Mouse (Mus musculus) cerebellum, adult (tissue): ENCODE results near the gene Azgp1.
"Not testable (repeated sequence)": the region's sequence is repeated elsewhere in the genome, so short reads cannot be mapped to it uniquely, and the experiment has no call there.

Experiments
- ATAC-seq: cut with Nextera tagmentation; 2 replicates; pipeline ENCODE4 v1.9.2; 2017; ENCODE audit warnings: mild to moderate bottlenecking, moderate library complexity, mixed read lengths; ENCODE audit not compliant: insufficient number of reproducible peaks, low FRiP score, low TSS enrichment

The Azgp1 gene

GRCm38 (mm10) chr5:137981300-137981699, at the start of gene Azgp1:
Gene Azgp1, plus strand, starts transcription at chr5:137981520.
- no peak for ATAC-seq

DNA sequence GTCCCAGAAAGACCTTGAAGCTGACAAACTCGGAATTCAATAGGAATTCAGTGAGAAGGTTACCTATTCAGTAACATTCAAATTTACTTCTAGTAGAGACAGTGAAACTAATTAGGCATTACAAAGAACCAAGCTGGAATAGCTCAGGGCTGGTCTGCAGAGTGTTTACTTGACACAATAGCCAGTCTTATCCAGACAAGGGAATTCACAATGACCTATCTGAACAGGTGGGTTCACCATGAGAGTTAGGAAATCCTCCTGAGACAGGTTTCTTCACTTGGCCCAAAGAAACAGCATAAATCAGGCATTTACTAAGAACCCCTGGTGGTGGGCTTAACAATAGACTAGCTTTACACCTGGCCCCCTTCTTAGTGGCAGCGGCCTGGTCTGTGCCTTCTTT, 47.4 kb upstream of the Azgp1 start:
- not testable (repeated sequence) for ATAC-seq

- no peak for ATAC-seq
Measured at GRCm38 (mm10) chr5:137936486-137936885, 44.8 kb upstream of the Azgp1 start.

DNA sequence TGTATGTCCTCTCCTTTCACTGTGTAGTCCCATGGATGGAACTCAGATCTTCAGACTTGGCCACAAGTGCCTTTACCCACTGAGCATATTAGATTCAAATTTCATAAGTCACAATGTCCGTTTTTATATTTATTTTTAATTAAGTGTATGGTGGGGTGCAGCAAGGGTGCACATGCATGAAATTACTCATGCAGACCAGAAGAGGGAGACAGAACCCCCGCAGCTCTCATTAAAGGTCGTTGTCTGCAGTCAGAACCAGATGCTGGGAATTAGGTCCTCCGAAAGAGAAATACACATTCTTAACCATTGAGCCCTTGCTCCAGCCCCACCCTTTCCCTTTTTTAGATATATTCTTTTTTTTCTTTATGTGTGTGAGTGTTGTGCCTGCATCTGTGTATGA, 44.1 kb upstream of the Azgp1 start:
- ATAC-seq, result no peak

DNA sequence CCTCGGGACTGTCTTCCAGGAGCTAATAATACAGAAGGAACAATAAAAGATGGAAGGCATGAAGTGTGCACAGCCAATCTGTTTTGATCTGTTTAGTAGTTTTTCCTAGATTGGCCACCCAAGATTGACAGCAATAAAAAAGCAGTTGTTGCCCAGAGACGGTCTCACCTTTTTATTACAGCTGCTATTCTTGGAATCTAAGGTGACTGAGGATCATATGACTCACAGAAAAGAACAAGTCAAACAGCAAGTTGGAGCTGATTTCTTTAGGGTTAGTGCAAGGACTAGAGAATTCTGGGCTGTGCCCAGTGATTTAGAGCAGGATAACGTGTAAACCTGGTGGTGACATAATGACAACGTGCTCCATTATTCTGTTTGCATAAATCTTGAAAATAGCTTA, 40.4 kb upstream of the Azgp1 start:
- ATAC-seq, result no peak

GRCm38 (mm10) chr5:137943133-137943532, 38.2 kb upstream of the Azgp1 start:
- ATAC-seq, result no peak

DNA sequence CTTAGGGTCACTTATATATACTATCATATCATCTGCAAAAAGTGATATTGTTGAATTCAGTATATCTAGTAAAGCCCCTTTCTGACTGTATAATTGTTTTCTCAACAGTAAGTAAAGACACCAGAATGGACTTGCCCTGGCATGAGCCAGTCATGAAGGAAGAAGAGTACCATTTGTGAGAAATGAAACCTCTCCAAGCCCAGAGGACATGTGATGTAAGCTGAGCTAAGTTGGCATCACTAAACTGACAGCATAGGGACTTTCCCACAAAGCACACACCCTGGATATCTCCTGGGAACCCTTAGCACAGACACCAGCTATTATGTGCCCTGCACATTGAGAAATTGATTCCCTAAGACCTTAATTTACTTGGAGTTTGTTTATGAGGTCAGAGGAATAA, 34.0 kb upstream of the Azgp1 start:
- ATAC-seq, result no peak

DNA sequence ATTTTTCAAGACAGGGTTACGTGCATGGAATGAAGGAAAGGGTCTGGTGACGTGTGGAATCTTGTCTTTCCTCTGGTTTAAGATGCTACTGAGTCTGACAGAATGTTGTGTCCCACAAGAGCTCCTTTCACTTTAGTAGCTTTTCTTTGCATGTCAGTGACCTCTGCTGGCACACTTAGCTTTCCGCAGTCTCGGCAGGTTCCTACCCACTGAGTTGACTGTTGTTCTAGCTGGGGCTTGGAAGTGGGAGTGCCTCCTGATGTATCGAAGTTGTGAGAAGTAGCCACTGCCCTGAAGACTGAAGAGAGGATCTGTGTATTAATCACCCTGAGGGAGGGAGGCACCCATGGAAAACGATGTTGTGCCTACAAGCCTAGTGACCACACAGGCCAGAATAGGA, 30.1 kb upstream of the Azgp1 start:
- no peak for ATAC-seq

DNA sequence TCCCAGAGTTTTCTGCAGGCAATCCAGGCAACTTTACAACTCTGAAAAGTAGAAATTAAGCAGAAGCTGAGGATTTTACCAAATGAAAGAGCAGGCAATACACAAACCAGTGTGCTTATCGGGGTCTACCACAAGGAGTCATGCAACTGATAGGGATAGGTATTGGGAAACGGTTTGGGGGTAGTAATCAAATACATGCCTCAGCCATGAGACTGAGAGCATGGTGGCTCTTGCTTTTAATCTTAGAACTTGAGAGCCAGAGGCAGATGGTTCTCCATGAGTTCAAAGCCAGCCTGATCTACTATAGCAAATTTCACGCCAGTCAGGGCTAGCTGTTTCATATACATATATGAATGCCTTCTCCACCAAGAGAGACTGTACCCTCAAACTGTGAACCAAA, 24.9 kb upstream of the Azgp1 start:
- ATAC-seq, result no peak

GRCm38 (mm10) chr5:137962945-137963344, 18.4 kb upstream of the Azgp1 start, which contains the start of gene Gjc3:
Gene Gjc3, minus strand, starts transcription at chr5:137963098.
- ATAC-seq, result no peak

- no peak for ATAC-seq
Measured at GRCm38 (mm10) chr5:137966492-137966891, 14.8 kb upstream of the Azgp1 start.

- ATAC-seq, result no peak
Measured at GRCm38 (mm10) chr5:137973161-137973560, 8.2 kb upstream of the Azgp1 start.

DNA sequence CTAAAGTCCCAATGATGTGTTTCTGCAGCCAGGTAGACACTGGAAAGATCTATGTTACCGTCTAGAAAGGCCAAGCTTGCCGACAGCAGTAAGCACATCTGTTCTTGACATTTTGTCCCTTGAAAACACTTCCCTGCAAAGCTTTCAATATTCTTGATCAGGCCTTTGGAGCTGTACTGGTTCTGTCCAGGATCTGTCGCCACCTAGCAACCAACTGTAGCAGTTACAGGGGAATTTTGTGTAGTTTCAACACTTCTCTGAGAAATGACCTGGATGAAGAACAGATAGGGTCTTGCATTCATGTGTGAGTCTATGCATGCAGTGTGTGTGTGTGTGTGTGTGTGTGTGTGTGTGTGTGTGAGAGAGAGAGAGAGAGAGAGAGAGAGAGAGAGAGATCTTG, 7.6 kb upstream of the Azgp1 start:
- ATAC-seq, result no peak

- no peak for ATAC-seq
Measured at GRCm38 (mm10) chr5:137974724-137975123, 6.6 kb upstream of the Azgp1 start.

- no peak for ATAC-seq
Measured at GRCm38 (mm10) chr5:137975434-137975833, 5.9 kb upstream of the Azgp1 start.

- ATAC-seq, result no peak
Measured at GRCm38 (mm10) chr5:137977291-137977690, 4.0 kb upstream of the Azgp1 start.

GRCm38 (mm10) chr5:137979081-137979480, 2.2 kb upstream of the Azgp1 start:
- no peak for ATAC-seq

DNA sequence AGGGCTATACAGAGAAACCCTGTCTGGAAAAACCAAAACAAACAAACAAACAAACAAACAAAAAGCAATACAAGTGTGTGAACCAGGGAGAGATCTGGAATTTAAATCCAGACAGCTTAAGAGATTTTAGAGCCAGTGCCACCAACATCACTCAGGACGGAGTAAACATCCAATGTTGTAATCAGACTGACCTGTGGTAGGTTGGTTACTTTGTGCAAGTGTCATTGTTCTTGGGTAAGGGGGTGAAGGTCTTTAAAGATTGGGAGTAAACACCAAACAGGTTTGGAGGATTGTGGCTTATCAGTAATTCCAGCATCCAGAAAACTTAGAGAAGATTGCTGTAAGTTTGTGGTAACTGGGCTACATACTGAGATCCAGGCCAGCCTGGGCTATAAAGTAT, 5.0 kb downstream of the Azgp1 start:
- ATAC-seq, result no peak

- ATAC-seq, result no peak
Measured at GRCm38 (mm10) chr5:138009437-138009836, 28.1 kb downstream of the Azgp1 start.

DNA sequence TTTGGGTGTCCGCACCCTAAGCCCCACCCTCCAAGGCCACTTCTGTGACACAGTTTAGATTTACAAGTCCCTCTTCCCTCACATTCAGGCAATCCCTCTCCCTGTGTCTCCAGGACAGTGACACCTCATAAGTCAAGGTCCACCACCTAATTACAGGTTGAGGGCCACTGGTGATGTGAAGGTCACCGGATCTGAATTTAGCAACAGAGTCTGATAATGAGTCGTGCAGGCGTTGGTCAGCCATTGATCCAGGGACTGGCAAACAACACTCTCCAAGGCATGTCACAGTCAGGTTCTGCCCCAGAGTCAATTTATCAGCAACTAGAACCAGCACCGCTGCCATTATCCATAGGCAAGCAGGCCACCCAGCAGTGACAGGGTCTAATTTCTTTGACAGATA, 31.1 kb downstream of the Azgp1 start:
- ATAC-seq, result no peak

GRCm38 (mm10) chr5:138016530-138016929, 35.2 kb downstream of the Azgp1 start:
- ATAC-seq, result no peak

DNA sequence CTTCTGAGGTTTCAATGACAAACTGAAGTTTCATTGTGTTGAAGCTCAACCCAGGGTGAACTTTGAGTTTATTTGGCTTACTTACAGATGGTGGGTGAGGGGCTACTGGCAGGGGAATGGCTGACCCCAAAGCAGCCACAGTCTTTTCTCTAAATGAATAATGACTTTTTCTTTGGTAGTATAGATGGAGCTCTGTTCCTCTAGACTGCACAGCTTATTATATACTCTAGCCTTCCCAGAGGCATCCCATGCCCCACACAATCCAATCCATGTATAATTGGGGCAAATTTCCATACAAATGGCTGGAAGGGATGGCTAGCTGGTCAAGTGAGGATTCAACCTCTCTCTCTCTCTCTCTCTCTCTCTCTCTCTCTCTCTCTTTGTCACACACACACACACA, 35.7 kb downstream of the Azgp1 start:
- ATAC-seq, result no peak

- ATAC-seq, result not testable (repeated sequence)
Measured at GRCm38 (mm10) chr5:138019577-138019976, 38.3 kb downstream of the Azgp1 start.
